Mouse (Mus musculus) E14TG2a.4 (cell line): ENCODE results near the gene B830017H08Rik.

Experiments
- H3K27me3 ChIP-seq: 2 replicates; pipeline ENCODE4 v1.6.1; 2014; ENCODE audit warnings: low read length, control low read depth; ENCODE audit not compliant: insufficient read depth
- H3K36me3 ChIP-seq: 2 replicates; pipeline ENCODE4 v1.6.1; 2014; ENCODE audit warnings: low read length, control low read depth; ENCODE audit not compliant: insufficient read depth
- H3K4me1 ChIP-seq: replicated peaks from 2 replicates; pipeline ENCODE4 v1.6.1; 2014; ENCODE audit warnings: low read depth, low read length, control low read depth
- H3K4me3 ChIP-seq: replicated peaks from 2 replicates; pipeline ENCODE4 v1.5.1; 2014; ENCODE audit warnings: mild to moderate bottlenecking, low read length
- H3K9me3 ChIP-seq: 2 replicates; pipeline ENCODE4 v1.6.1; 2014; ENCODE audit warnings: low read length, control low read depth
- CTCF ChIP-seq: conservative IDR thresholded peaks from 2 replicates; pipeline ENCODE4 v1.5.1; 2014; ENCODE audit warnings: low read length
- NANOG ChIP-seq: IDR thresholded peaks from 2 replicates; pipeline ENCODE4 v1.6.1; 2014; ENCODE audit warnings: borderline replicate concordance, low read length, mixed read lengths
- POU5F1 ChIP-seq: IDR thresholded peaks from 2 replicates; pipeline ENCODE4 v1.6.1; 2014; ENCODE audit warnings: low read length, borderline replicate concordance

The B830017H08Rik gene

GRCm38 (mm10) chr16:17853263-17853662 is 20.3 kb downstream of the B830017H08Rik start:
- no peaks in the 10 kb centered on the region for H3K4me1 ChIP-seq
- H3K4me3 ChIP-seq: no peak overlapping the region
- peaks cover 5% of the 10 kb centered on the region for H3K9me3 ChIP-seq
- H3K27me3 ChIP-seq: no peaks in the 10 kb centered on the region
- no peak for TF ChIP-seq POU5F1
- no peak for TF ChIP-seq NANOG
- no peak for TF ChIP-seq CTCF
- peaks cover 93% of the 10 kb centered on the region for H3K36me3 ChIP-seq

GRCm38 (mm10) chr16:17857157-17857556 is 24.2 kb downstream of the B830017H08Rik start:
- no peaks in the 10 kb centered on the region for H3K27me3 ChIP-seq
- H3K9me3 ChIP-seq: no peaks in the 10 kb centered on the region
- TF ChIP-seq CTCF (no peak), POU5F1 (no peak), NANOG (no peak)
- H3K4me1 ChIP-seq: peaks cover 3% of the 10 kb centered on the region; the same call in 1 of the 2 replicates
- peaks cover 94% of the 10 kb centered on the region for H3K36me3 ChIP-seq
- H3K4me3 ChIP-seq: no peak overlapping the region

GRCm38 (mm10) chr16:17858592-17858991 is 25.7 kb downstream of the B830017H08Rik start:
- Histone ChIP-seq H3K27me3 (no peaks in the 10 kb centered on the region), H3K9me3 (no peaks in the 10 kb centered on the region), H3K4me3 (no peak overlapping the region), H3K36me3 (peaks cover 87% of the 10 kb centered on the region), H3K4me1 (peaks cover 10% of the 10 kb centered on the region; the same call in 1 of the 2 replicates)
- TF ChIP-seq NANOG: no peak
- peak; percentile 58 for TF ChIP-seq CTCF

DNA sequence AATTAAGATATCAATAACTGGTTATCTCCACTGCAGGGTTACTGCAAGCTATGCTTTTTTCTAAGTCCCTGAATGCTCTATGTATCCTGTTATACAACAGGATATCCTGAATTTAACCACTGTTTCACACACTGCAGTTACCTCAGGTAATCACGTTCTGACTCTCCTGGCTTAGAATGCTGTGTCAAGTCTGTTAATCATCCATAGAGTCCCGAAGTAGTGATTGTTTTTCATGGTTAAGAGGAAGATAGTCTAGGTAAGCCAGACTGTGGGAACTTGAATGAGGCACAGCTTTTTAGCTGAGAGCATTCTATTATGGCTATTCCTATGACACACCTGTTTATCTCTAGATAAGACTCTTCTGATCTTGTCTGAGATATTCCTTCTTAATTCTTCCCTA is 32.4 kb downstream of the B830017H08Rik start:
- Histone ChIP-seq H3K4me1 (peaks cover 22% of the 10 kb centered on the region), H3K27me3 (no peaks in the 10 kb centered on the region), H3K9me3 (no peaks in the 10 kb centered on the region), H3K36me3 (peaks cover 60% of the 10 kb centered on the region), H3K4me3 (no peak overlapping the region)
- no peak for TF ChIP-seq NANOG
- TF ChIP-seq POU5F1: no peak
- no peak for TF ChIP-seq CTCF

GRCm38 (mm10) chr16:17865770-17866169 is 32.8 kb downstream of the B830017H08Rik start:
- H3K9me3 ChIP-seq: no peaks in the 10 kb centered on the region
- H3K4me1 ChIP-seq: peaks cover 22% of the 10 kb centered on the region
- TF ChIP-seq CTCF (no peak), NANOG (no peak), POU5F1 (no peak)
- no peaks in the 10 kb centered on the region for H3K27me3 ChIP-seq
- peaks cover 60% of the 10 kb centered on the region for H3K36me3 ChIP-seq
- H3K4me3 ChIP-seq: no peak overlapping the region

DNA sequence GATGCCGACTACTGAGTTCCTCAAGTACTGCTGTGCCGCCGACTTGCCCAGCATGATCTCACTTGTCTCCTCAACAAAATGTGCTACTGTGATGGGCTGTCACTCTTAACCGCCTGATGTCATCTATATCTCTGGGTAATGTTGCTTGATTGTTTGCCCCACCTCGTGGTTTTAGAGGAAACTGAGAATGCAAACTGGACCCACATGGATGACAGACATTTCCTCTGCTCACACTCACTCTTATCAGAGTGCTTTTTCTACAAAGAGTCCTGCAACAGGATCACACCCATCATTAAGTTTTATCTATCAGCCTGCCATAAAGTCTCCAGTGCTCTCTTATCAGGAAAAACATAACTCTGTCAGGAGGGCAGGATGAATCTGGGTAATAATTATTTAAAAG is 38.3 kb downstream of the B830017H08Rik start:
- Histone ChIP-seq H3K4me3 (no peak overlapping the region), H3K27me3 (no peaks in the 10 kb centered on the region), H3K9me3 (no peaks in the 10 kb centered on the region), H3K4me1 (peaks cover 11% of the 10 kb centered on the region), H3K36me3 (peaks cover 68% of the 10 kb centered on the region)
- TF ChIP-seq NANOG (no peak), CTCF (no peak), POU5F1 (no peak)

DNA sequence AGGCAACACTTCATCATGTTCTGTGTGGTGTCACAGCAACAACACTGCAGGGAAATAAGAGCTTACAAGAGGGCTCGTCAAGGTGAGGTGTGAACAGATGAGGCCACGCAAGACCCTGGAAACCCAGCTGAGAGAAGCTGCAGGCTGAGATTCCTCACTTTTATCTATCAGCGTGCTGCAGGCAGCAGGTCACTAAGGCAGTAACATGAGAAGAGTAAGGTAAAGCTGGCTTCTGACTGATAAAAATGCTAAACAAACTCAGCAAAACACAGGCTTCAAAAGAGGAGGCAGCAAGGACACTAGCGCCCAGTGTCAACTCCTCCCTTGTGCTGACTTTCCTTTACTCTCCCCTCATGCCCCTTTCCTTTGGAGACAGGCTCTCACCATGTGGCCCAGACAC is 40.1 kb downstream of the B830017H08Rik start:
- H3K36me3 ChIP-seq: peaks cover 67% of the 10 kb centered on the region
- TF ChIP-seq CTCF (no peak), NANOG (no peak), POU5F1 (no peak)
- H3K4me1 ChIP-seq: peaks cover 7% of the 10 kb centered on the region; the same call in 1 of the 2 replicates
- no peaks in the 10 kb centered on the region for H3K9me3 ChIP-seq
- no peaks in the 10 kb centered on the region for H3K27me3 ChIP-seq
- no peak overlapping the region for H3K4me3 ChIP-seq

DNA sequence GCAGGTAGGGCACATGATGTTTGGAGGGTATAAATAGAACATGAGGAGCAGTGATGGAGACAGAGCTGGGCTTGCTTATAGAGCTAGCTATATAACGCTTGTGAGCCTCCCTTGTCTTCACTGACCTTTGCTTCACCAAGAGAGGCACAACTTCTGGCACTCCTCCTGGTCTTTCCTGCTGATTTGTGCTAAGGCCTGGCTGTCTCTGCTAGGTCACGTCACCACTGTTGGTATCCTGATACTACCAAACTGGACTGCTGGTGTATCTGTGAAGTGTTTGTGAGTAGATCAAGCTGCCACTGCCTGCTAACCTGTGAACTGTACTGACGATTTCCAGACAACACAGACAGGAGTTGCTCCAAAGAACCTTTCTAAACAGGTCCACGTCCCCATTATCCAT is 42.3 kb downstream of the B830017H08Rik start:
- Histone ChIP-seq H3K4me1 (peaks cover 7% of the 10 kb centered on the region; the same call in 1 of the 2 replicates), H3K27me3 (no peaks in the 10 kb centered on the region), H3K9me3 (no peaks in the 10 kb centered on the region), H3K4me3 (no peak overlapping the region), H3K36me3 (peaks cover 63% of the 10 kb centered on the region)
- TF ChIP-seq NANOG: no peak
- no peak for TF ChIP-seq POU5F1
- no peak for TF ChIP-seq CTCF

GRCm38 (mm10) chr16:17876096-17876495 is 43.2 kb downstream of the B830017H08Rik start:
- H3K4me1 ChIP-seq: peaks cover 7% of the 10 kb centered on the region; the same call in 1 of the 2 replicates
- H3K27me3 ChIP-seq: no peaks in the 10 kb centered on the region
- peaks cover 55% of the 10 kb centered on the region for H3K36me3 ChIP-seq
- H3K4me3 ChIP-seq: no peak overlapping the region
- H3K9me3 ChIP-seq: no peaks in the 10 kb centered on the region
- no peak for TF ChIP-seq CTCF
- TF ChIP-seq POU5F1: no peak
- no peak for TF ChIP-seq NANOG

- no peak for TF ChIP-seq NANOG
- TF ChIP-seq POU5F1: no peak
- TF ChIP-seq CTCF: no peak
- Histone ChIP-seq H3K9me3 (no peaks in the 10 kb centered on the region), H3K4me1 (peaks cover 26% of the 10 kb centered on the region), H3K36me3 (peaks cover 54% of the 10 kb centered on the region), H3K4me3 (no peak overlapping the region), H3K27me3 (no peaks in the 10 kb centered on the region)
These were observed 46.6 kb downstream of the B830017H08Rik start for GRCm38 (mm10) chr16:17879571-17879970.
